Mouse (Mus musculus) urinary bladder, postnatal 0 days (tissue): Measurements from ENCODE around the gene Hyls1. TPM values are rescaled to one million over a fixed set of nuclear protein-coding genes. Genes with fewer than 3 reads are reported as not detected.

Experiments used
- polyA plus RNA-seq: library from polyadenylated mRNA; unstranded; fragments of >200 nt; fragmentation: Nextera tagmentation; extraction: Ambion mirVana; gene quantifications from 2 replicates; pipeline ENCODE4 v1.2.1, GENCODE M21; 2015

Gene Hyls1
- polyA plus RNA-seq: 3.4 and 4.2 TPM in 2 replicates

DNA sequence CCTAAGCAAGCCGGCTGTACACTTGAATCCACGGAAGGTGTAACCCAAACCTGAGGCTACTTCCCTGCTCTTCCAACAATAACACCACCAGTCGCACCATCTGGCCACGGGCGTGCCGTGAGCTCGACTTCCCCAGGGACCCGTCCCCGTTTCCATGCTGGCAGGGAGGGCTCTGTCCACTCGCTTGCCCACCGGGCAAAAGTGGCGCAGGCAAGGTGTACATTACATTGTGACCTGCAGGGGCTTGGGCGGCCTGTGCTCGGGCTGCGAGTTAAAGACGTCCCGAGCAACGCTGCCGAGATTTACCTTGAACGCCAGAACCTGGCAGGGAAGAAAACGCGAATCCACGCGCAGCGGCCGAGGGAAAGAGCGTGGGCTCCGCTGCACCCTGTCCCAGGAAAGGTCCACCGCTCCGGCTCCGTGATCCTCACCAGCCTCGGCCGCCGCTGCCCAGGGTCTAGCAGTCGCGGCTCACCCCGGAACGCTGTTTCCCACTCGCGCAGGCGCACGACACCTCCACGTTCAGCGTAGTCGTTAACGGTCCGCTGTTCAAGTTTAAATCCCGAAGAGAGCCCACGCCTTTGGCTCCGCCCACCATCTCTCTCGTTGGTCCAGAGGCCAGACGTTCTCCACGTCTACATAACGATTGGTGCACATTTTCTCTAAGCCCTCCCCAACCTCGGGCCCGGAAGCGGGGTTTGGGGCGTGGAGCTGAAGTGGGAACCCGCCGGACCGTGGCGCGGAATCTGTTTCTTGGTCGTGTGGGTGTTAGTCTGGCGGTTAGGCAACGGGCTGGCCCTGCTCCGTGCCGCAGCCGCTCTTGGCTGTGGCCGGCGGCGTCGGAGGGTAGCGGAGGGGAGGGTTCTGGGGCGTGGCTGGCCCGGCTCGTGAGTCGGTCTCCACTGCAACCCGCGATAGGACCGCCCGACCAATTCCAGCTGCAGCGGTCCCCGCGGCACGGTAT is at the start of gene Hyls1, which contains the start of gene Pate2:
Gene Hyls1, minus strand, starts transcription at position 828 of the 964 bp plus-strand sequence.
Gene Pate2, plus strand, starts transcription at position 714 of the 964 bp plus-strand sequence.

GRCm38 (mm10) chr9:35611841-35612240 is 41.6 kb upstream of the Hyls1 start, which contains the start of gene Pate4:
TSS of gene Pate4 (minus strand) at chr9:35611941.

GRCm38 (mm10) chr9:35558257-35559008 is 11.8 kb downstream of the Hyls1 start, which contains the start of the genes Ddx25 and Pus3:
TSS of gene Ddx25 (minus strand) at chr9:35558528.
TSS of gene Pus3 (plus strand) at chr9:35558595.

DNA sequence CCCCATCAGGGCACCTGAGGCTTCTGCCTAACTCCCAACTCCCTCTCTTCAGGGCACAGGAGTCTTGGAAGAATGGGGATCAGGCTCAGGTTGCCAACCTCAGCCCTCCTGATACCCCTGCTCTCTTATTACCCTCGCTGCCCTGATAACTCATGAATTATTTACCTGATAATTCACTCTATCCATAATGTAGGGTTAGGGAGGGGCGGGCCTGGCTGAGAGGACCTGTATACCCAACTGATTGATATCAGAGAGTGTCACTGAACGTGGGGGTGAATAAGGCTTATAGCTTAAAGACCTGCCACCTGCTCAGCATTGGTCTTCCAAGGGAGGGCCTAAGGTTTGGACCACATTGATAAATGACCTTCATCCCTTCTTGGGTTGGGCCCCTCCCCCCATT is 52.0 kb downstream of the Hyls1 start, which contains the start of gene Gm1113:
Gene Gm1113, minus strand, starts transcription at position 101 of the 400 bp plus-strand sequence.

Other genes with a start within 250 kb of the Hyls1 start
- 3.1 and 3.9 TPM in 2 replicates for gene Cdon, start 149.3 kb downstream of the Hyls1 start, polyA plus RNA-seq
- gene Gm1113, start 52.1 kb downstream of the Hyls1 start, polyA plus RNA-seq: not detected in 2 replicates
- 0.17 and 0.27 TPM in 2 replicates for gene Ddx25, start 11.9 kb downstream of the Hyls1 start, polyA plus RNA-seq
- gene Pus3, start 11.8 kb downstream of the Hyls1 start, polyA plus RNA-seq: 8.0 and 8.3 TPM in 2 replicates
- gene Pate2, start 114 bp downstream of the Hyls1 start, polyA plus RNA-seq: 0.28 and 0.31 TPM in 2 replicates
- gene Pate4, start 41.5 kb upstream of the Hyls1 start, polyA plus RNA-seq: not detected in 2 replicates
- not detected in 2 replicates for gene Pate3, start 77.8 kb upstream of the Hyls1 start, polyA plus RNA-seq
- gene Pate1, start 117.0 kb upstream of the Hyls1 start, polyA plus RNA-seq: not detected in 2 replicates
- gene Gm17677, start 170.7 kb upstream of the Hyls1 start, polyA plus RNA-seq: not detected in 2 replicates
- not detected in 2 replicates for gene Gm17727, start 207.7 kb upstream of the Hyls1 start, polyA plus RNA-seq
- gene Gm27235, start 219.7 kb upstream of the Hyls1 start, polyA plus RNA-seq: not detected in 2 replicates
- not detected in 2 replicates for gene D730048I06Rik, start 219.7 kb upstream of the Hyls1 start, polyA plus RNA-seq